Mouse (Mus musculus) kidney, adult 2 months (tissue): Measurements from ENCODE around the gene Cdkn2aipnl.

Experiments
- CTCF ChIP-seq: fragments of 200-500 bp; conservative IDR thresholded peaks from 2 replicates; pipeline ENCODE4 v1.5.1; 2011; ENCODE audit warnings: low read depth, mild to moderate bottlenecking, control low read depth, low read length, moderate library complexity, mixed read lengths; ENCODE audit not compliant: insufficient read depth, insufficient read length
- POLR2A ChIP-seq: fragments of 200-500 bp; IDR thresholded peaks from one replicate; pipeline ENCODE4 v1.6.1; 2011; ENCODE audit warnings: low read depth, low read length, control low read depth

GRCm38 (mm10) chr11:52003505-52003771 is 36.0 kb downstream of the Cdkn2aipnl start:
- TF ChIP-seq POLR2A (no peak), CTCF (no peak)
